Mouse (Mus musculus) lung, embryonic 14.5 days (tissue): ENCODE measurements at regions not wholly inside any gene's neighbourhood (a gene's known extent, or its start where the extent isn't known, plus 50 kb on each side); places are given as distances from the start of the nearest gene placed in this dataset.

Experiments
- ATAC-seq: fragments of 200-750 bp; cut with Nextera tagmentation; 2 replicates; pipeline ENCODE4 v1.8.0; 2017; ENCODE audit warnings: mild to moderate bottlenecking, moderate TSS enrichment, moderate library complexity; ENCODE audit not compliant: insufficient read depth
- DNase-seq: peaks from one replicate; pipeline ENCODE4 v3.0.0-alpha.2; 2015
- H3K27ac ChIP-seq: fragments of 300-500 bp; sonication (generic); 2 replicates; pipeline ENCODE4 v1.5.1; 2014; ENCODE audit warnings: low read depth, mild to moderate bottlenecking, moderate library complexity
- H3K27me3 ChIP-seq: fragments of 300-500 bp; sonication (generic); 2 replicates; pipeline ENCODE4 v1.6.1; 2014; ENCODE audit warnings: low read length, control low read depth; ENCODE audit not compliant: insufficient read depth
- H3K36me3 ChIP-seq: fragments of 300-500 bp; sonication (generic); 2 replicates; pipeline ENCODE4 v1.6.1; 2014; ENCODE audit warnings: control low read depth; ENCODE audit not compliant: insufficient read depth
- H3K4me1 ChIP-seq: fragments of 300-500 bp; sonication (generic); 2 replicates; pipeline ENCODE4 v1.6.1; 2014; ENCODE audit warnings: antibody characterized with exemption, control low read depth; ENCODE audit not compliant: insufficient read depth
- H3K4me2 ChIP-seq: fragments of 300-500 bp; sonication (generic); 2 replicates; pipeline ENCODE4 v1.6.1; 2014; ENCODE audit warnings: mild to moderate bottlenecking
- H3K4me3 ChIP-seq: fragments of 300-500 bp; sonication (generic); 2 replicates; pipeline ENCODE4 v1.5.1; 2014; ENCODE audit warnings: low read depth, low read length
- H3K9ac ChIP-seq: fragments of 300-500 bp; sonication (generic); 2 replicates; pipeline ENCODE4 v1.6.1; 2014
- H3K9me3 ChIP-seq: fragments of 300-500 bp; sonication (generic); 2 replicates; pipeline ENCODE4 v1.6.1; 2016; ENCODE audit warnings: low read depth, low read length, control low read depth
- CTCF ChIP-seq: IDR thresholded peaks from 2 replicates; pipeline ENCODE4 v1.5.1; 2016; ENCODE audit warnings: antibody characterized with exemption, low read depth
- WGBS: fragments of 180-500 bp; shearing (Covaris S2); extraction: QIAGEN DNeasy Blood & Tissue Kit; methylation state at CpG from one replicate; pipeline ENCODE4 v1.1.7; 2014; 5-methylcytosine and 5-hydroxymethylcytosine counted together

DNA sequence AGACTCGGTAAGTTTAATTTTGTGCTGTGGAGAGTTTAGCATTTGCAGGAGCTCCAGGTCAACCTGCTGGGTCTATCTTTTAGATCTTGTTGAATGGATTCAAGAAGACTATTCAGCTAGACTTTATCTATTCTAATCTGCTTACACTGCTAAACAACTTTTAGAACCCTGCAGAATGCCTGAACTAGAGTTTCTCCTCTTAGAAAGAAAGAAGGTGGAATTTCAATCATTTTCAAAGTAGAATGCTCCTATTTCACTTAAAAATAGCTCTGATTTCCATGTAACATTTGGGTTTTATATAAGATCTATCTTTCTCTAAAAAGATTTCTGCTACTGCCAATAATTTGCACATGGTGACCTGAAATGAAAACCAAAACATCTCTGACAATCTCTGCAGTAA lies 876.3 kb upstream of the Cdh8 start:
- ATAC-seq (no peak), DNase-seq (no peak)
- Histone ChIP-seq H3K9me3 (no peaks in the 10 kb centered on the region), H3K4me2 (no peak overlapping the region), H3K27ac (no peak overlapping the region), H3K27me3 (no peaks in the 10 kb centered on the region), H3K4me3 (no peak overlapping the region), H3K36me3 (no peaks in the 10 kb centered on the region), H3K9ac (no peak overlapping the region), H3K4me1 (no peaks in the 10 kb centered on the region)
- WGBS: 81% methylated on average over 1 of the region's 1 CpGs
- TF ChIP-seq CTCF: no peak

DNA sequence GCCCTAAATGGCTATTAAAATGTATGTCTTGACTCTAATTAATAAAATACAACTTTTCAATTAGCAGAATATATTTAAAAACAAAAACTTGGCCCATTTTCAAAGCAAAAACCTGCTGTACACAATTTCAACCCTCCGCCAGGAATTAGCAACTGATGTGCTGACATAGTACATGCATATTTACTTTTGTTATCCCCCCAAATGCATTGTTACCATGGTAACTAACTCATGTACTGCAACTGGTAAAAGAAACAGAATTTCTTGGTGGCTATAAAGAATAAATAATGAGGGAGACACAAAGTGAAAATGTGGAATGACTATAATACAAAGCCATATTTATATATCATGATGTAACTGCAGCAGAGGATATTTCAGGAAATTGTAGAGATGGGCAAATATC lies 875.7 kb upstream of the Cdh8 start:
- H3K4me1 ChIP-seq: no peaks in the 10 kb centered on the region
- DNase-seq: no peak
- 64% methylated on average over 1 of the region's 1 CpGs for WGBS
- no peak for TF ChIP-seq CTCF
- H3K9ac ChIP-seq: no peak overlapping the region
- no peaks in the 10 kb centered on the region for H3K27me3 ChIP-seq
- ATAC-seq: no peak
- no peak overlapping the region for H3K4me2 ChIP-seq
- no peaks in the 10 kb centered on the region for H3K9me3 ChIP-seq
- H3K27ac ChIP-seq: no peak overlapping the region
- H3K36me3 ChIP-seq: no peaks in the 10 kb centered on the region
- H3K4me3 ChIP-seq: no peak overlapping the region
